Mouse (Mus musculus) stomach, embryonic 14.5 days (tissue): Measurements from ENCODE around the gene Nrg3. TPM values are rescaled to one million over a fixed set of nuclear protein-coding genes. Genes with fewer than 3 reads are reported as not detected.

Source experiments
- ATAC-seq: fragments of 200-750 bp; cut with Nextera tagmentation; 2 replicates; pipeline ENCODE4 v1.8.0; 2017; ENCODE audit warnings: low read depth, moderate TSS enrichment; ENCODE audit not compliant: insufficient number of reproducible peaks, insufficient read depth, low FRiP score
- H3K27ac ChIP-seq: fragments of 300-500 bp; sonication (generic); 2 replicates; pipeline ENCODE4 v1.5.1; 2014; ENCODE audit warnings: mild to moderate bottlenecking, low read length, moderate library complexity, mixed read lengths
- H3K27me3 ChIP-seq: fragments of 300-500 bp; sonication (generic); 2 replicates; pipeline ENCODE4 v1.6.1; 2014; ENCODE audit warnings: low read length, control low read depth, mixed read lengths; ENCODE audit not compliant: control insufficient read depth, insufficient read depth
- H3K36me3 ChIP-seq: fragments of 300-500 bp; sonication (generic); 2 replicates; pipeline ENCODE4 v1.6.1; 2014; ENCODE audit warnings: mild to moderate bottlenecking, control low read depth, low read length, moderate library complexity, mixed read lengths; ENCODE audit not compliant: control insufficient read depth, insufficient read depth
- H3K4me1 ChIP-seq: fragments of 300-500 bp; sonication (generic); 2 replicates; pipeline ENCODE4 v1.6.1; 2014; ENCODE audit warnings: low read length, control low read depth, mixed read lengths; ENCODE audit not compliant: control insufficient read depth, insufficient read depth
- H3K4me2 ChIP-seq: fragments of 300-500 bp; sonication (generic); replicated peaks from 2 replicates; pipeline ENCODE4 v1.6.1; 2014; ENCODE audit warnings: low read depth, low read length, control low read depth
- H3K4me3 ChIP-seq: fragments of 300-500 bp; sonication (generic); 2 replicates; pipeline ENCODE4 v1.5.1; 2014; ENCODE audit warnings: low read depth, low read length, control low read depth
- H3K9ac ChIP-seq: fragments of 300-500 bp; sonication (generic); replicated peaks from 2 replicates; pipeline ENCODE4 v1.6.1; 2014; ENCODE audit warnings: low read depth, mild to moderate bottlenecking, control low read depth, low read length, moderate library complexity, mixed read lengths
- H3K9me3 ChIP-seq: fragments of 300-500 bp; sonication (generic); 2 replicates; pipeline ENCODE4 v1.6.1; 2016; ENCODE audit warnings: low read depth, low read length, control low read depth; ENCODE audit not compliant: control insufficient read depth
- WGBS: fragments of 180-500 bp; shearing (Covaris S2); extraction: QIAGEN DNeasy Blood & Tissue Kit; methylation state at CpG from one replicate; pipeline ENCODE4 v1.1.7; 2014; 5-methylcytosine and 5-hydroxymethylcytosine counted together
- polyA plus RNA-seq: library from polyadenylated mRNA; unstranded; fragments of >200 nt; fragmentation: Nextera tagmentation; extraction: Ambion mirVana; gene quantifications from 2 replicates; pipeline ENCODE4 v1.2.1, GENCODE M21; 2014

Gene Nrg3
- polyA plus RNA-seq, 1 experiment from 2014 or later = 1.1 TPM

GRCm38 (mm10) chr14:38533495-38533894 is 939.4 kb downstream of the Nrg3 start:
- Histone ChIP-seq H3K4me3 (no peak overlapping the region), H3K9ac (no peak overlapping the region), H3K4me1 (no peaks in the 10 kb centered on the region), H3K36me3 (no peaks in the 10 kb centered on the region), H3K27me3 (no peaks in the 10 kb centered on the region), H3K4me2 (no peak overlapping the region), H3K9me3 (no peaks in the 10 kb centered on the region), H3K27ac (no peak overlapping the region)
- no peak for ATAC-seq

- no peak overlapping the region for H3K27ac ChIP-seq
- no peaks in the 10 kb centered on the region for H3K9me3 ChIP-seq
- 69% methylated on average over 5 of the region's 5 CpGs for WGBS
- no peaks in the 10 kb centered on the region for H3K27me3 ChIP-seq
- no peak overlapping the region for H3K9ac ChIP-seq
- no peaks in the 10 kb centered on the region for H3K4me1 ChIP-seq
- no peaks in the 10 kb centered on the region for H3K36me3 ChIP-seq
- no peak overlapping the region for H3K4me2 ChIP-seq
- H3K4me3 ChIP-seq = no peak overlapping the region
- no peak for ATAC-seq
Observed at GRCm38 (mm10) chr14:38516232-38516631, 956.7 kb downstream of the Nrg3 start.

- 90% methylated on average over 2 of the region's 2 CpGs for whole genome bisulfite sequencing
- Histone ChIP-seq H3K27ac (no peak overlapping the region), H3K27me3 (no peaks in the 10 kb centered on the region)
Observed at GRCm38 (mm10) chr14:38509016-38509415, 963.9 kb downstream of the Nrg3 start.

GRCm38 (mm10) chr14:38494970-38495369 is 977.9 kb downstream of the Nrg3 start:
- no peak overlapping the region for H3K9ac ChIP-seq
- ATAC-seq = no peak
- no peaks in the 10 kb centered on the region for H3K4me1 ChIP-seq
- H3K4me3 ChIP-seq = no peak overlapping the region
- no peak overlapping the region for H3K27ac ChIP-seq
- H3K36me3 ChIP-seq = no peaks in the 10 kb centered on the region
- H3K27me3 ChIP-seq = no peaks in the 10 kb centered on the region
- no peaks in the 10 kb centered on the region for H3K9me3 ChIP-seq
- no peak overlapping the region for H3K4me2 ChIP-seq
- WGBS = 61% methylated on average over 1 of the region's 1 CpGs

More at GRCm38 (mm10) chr14:38509016-38509415, 963.9 kb downstream of the Nrg3 start:
- no peaks in the 10 kb centered on the region for H3K36me3 ChIP-seq
- H3K9ac ChIP-seq = no peak overlapping the region
- H3K4me1 ChIP-seq = no peaks in the 10 kb centered on the region
- no peak overlapping the region for H3K4me3 ChIP-seq
- no peak overlapping the region for H3K4me2 ChIP-seq
- ATAC-seq = no peak
- no peaks in the 10 kb centered on the region for H3K9me3 ChIP-seq

DNA sequence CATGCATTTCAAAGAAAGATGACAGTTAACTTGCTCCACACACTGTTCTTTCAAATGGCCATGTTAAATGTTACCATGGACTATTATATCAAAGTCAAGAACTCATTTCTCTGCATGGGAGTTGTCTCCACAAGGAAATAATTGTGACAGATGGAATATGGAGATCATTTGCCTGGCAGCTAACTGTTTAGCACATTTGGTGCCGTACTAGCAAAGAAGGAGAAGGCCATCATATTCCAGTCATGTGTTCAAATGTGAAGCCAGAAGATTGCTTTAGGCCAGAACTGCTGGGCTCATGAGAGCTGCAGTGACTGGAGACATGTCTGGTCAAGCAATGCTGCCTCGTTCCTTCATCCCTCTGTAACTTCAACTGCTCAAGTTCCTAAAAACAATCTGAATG is 1025.8 kb downstream of the Nrg3 start:
- H3K4me3 ChIP-seq = no peak overlapping the region
- no peak overlapping the region for H3K27ac ChIP-seq
- H3K36me3 ChIP-seq = no peaks in the 10 kb centered on the region
- no peaks in the 10 kb centered on the region for H3K27me3 ChIP-seq
- no peak for ATAC-seq
- no peak overlapping the region for H3K9ac ChIP-seq
- 88% methylated on average over 2 of the region's 2 CpGs for WGBS
- no peaks in the 10 kb centered on the region for H3K4me1 ChIP-seq
- no peak overlapping the region for H3K4me2 ChIP-seq
- H3K9me3 ChIP-seq = no peaks in the 10 kb centered on the region

- Histone ChIP-seq H3K27me3 (no peaks in the 10 kb centered on the region), H3K4me3 (no peak overlapping the region), H3K27ac (no peak overlapping the region), H3K36me3 (no peaks in the 10 kb centered on the region), H3K9me3 (no peaks in the 10 kb centered on the region), H3K4me1 (no peaks in the 10 kb centered on the region), H3K4me2 (no peak overlapping the region), H3K9ac (no peak overlapping the region)
- ATAC-seq = no peak
- WGBS = 75% methylated on average over 2 of the region's 2 CpGs
Observed at GRCm38 (mm10) chr14:38444788-38445187, 1028.1 kb downstream of the Nrg3 start.

DNA sequence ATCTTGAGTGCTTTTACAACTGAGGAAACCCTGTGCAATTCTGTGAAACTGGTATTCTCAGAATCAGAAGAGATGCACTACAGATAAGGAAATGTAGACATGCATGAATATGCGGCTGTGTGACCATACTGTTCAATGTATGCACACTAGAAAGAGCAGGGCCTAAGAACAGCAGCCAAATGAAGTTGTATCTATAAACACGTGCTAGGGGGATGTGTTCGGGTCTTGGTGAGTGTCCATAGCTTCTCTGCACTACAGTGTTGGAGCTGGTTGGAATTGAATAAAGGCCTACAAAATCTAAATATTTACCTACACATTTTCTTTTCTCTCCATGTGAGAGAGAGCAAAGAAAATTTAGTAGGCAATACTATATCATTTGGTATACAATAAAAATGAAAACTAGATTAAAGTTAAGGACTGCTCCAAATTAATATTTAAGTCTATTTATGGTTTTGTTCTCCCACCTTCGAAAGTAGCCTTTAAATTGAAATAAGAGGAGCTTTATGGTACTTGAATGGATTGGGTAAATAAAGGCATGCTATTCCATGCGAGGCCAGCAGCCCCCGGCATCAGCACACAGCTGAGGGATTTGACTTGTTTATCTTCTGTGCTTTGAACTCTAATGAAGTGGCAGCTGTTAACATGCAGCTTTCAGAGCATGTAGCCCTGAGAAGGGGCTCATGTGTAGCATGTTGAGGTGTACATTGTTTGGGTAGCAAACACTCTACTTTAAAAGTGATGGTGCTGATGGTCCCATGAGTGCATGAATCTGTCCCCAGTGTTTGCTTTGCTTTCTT is 1038.9 kb downstream of the Nrg3 start:
- ATAC-seq = no peak
- H3K9me3 ChIP-seq = no peaks in the 10 kb centered on the region
- H3K4me1 ChIP-seq = no peaks in the 10 kb centered on the region
- H3K4me3 ChIP-seq = no peak overlapping the region
- no peaks in the 10 kb centered on the region for H3K27me3 ChIP-seq
- no peak overlapping the region for H3K4me2 ChIP-seq
- no peaks in the 10 kb centered on the region for H3K36me3 ChIP-seq
- 57% methylated on average over 6 of the region's 6 CpGs for WGBS
- H3K9ac ChIP-seq = no peak overlapping the region
- H3K27ac ChIP-seq = no peak overlapping the region

- Histone ChIP-seq H3K4me2 (no peak overlapping the region), H3K27me3 (no peaks in the 10 kb centered on the region), H3K9ac (no peak overlapping the region), H3K9me3 (no peaks in the 10 kb centered on the region), H3K27ac (no peak overlapping the region), H3K36me3 (no peaks in the 10 kb centered on the region), H3K4me1 (no peaks in the 10 kb centered on the region), H3K4me3 (no peak overlapping the region)
- no peak for ATAC-seq
Observed at GRCm38 (mm10) chr14:38374660-38375059, 1098.2 kb downstream of the Nrg3 start.

GRCm38 (mm10) chr14:38340967-38341366 is 1131.9 kb downstream of the Nrg3 start:
- ATAC-seq = no peak
- no peak overlapping the region for H3K27ac ChIP-seq
- no peak overlapping the region for H3K9ac ChIP-seq
- H3K4me2 ChIP-seq = no peak overlapping the region
- H3K4me1 ChIP-seq = no peaks in the 10 kb centered on the region
- no peaks in the 10 kb centered on the region for H3K36me3 ChIP-seq
- no peaks in the 10 kb centered on the region for H3K9me3 ChIP-seq
- H3K4me3 ChIP-seq = no peak overlapping the region
- no peaks in the 10 kb centered on the region for H3K27me3 ChIP-seq
